Mouse (Mus musculus) mouse trophoblast stem cell (cell line): Measurements from ENCODE around the gene Mfap3.

Experiments used
- in situ Hi-C, 2 experiments: fragments of 300-500 bp; cut with MseI, MboI; formaldehyde crosslinking; loops; 2 replicates in 1 of 2; 3 replicates in 1 of 2; pipeline ENCODE4 v1.15.1; 2025

The Mfap3 gene

DNA sequence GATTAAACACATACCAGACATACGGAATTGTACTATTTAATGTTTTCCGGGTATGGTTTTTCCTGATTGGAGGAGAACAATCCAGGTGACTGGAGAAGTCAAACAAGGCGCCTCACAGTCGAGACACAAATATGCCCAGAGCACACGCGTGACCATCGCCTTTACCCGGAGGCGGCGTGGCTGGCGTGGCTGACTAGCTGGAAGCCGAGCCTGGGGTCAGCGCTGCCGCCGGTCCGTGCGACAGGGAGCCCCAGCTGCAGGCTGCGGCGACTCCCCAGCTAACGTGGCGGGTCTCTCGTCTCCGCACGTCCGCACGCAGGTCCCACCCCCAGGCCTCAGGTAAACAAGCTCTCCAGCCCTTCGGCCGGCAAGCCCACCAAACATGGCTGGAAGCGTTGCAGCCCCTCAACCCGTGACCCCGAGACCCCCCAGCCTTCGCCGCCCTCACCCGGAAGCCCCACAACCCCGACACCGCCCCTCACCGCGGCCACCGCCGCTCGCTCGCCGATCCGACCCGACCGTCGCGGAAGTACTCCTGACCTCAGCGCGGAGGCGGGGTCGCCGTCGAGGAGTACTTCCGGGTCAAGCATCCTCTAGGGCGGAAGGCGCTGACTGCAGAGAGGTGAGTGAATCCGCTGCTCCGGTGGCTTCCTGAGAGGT lies at the start of gene Mfap3, which contains the start of gene Fam114a2:
Gene Mfap3, plus strand, starts transcription at position 574 of the 660 bp plus-strand sequence.
Gene Fam114a2, minus strand, starts transcription at position 527 of the 660 bp plus-strand sequence.
- in situ Hi-C loops: no loop called here

DNA sequence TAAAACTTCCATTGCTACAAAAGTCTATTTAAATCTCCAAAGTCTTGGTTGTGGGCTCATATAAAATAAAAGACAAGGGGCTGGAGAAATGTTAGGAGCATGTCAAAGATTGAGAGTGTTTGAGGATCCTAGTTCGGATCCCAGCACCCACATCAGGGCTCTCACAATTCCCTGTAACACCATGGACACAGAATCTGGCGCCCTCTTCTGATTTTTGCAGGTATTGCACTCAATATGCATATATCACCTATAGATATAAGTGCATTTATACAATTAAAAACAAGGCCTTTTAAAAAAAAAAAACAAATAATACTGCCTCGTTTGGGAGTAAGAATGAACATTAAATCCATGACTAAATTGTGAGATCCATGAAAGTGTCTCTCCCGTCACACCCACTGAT lies 49.8 kb upstream of the Mfap3 start:
- in situ Hi-C loops: loop anchor here in 1 of 2 experiments (25.0 kb wide), 1 partner anchor 1331 kb away; no protein-coding TSS in a partner anchor

DNA sequence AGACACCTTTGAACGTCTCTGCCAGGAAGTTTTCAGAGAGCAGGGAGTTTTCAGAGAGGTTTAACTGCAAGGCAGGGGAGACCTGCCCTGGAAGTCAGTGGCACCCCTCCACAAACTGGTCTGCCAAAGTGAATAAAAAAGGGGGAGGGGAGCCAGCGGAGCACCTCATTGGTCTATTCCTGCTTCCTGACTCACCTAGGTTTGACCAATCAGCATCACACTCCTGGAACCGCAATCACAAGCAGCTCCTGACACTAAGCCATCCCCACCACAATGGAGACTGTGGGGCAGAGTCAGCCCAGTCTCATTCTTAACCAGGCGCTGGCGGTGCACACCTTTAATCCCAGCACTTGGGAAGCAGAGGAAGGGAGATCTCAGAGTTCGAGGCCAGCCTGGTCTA lies 48.4 kb upstream of the Mfap3 start:
- in situ Hi-C loops: loop anchor here in 1 of 2 experiments (25.0 kb wide), 1 partner anchor 1333 kb away; no protein-coding TSS in a partner anchor

DNA sequence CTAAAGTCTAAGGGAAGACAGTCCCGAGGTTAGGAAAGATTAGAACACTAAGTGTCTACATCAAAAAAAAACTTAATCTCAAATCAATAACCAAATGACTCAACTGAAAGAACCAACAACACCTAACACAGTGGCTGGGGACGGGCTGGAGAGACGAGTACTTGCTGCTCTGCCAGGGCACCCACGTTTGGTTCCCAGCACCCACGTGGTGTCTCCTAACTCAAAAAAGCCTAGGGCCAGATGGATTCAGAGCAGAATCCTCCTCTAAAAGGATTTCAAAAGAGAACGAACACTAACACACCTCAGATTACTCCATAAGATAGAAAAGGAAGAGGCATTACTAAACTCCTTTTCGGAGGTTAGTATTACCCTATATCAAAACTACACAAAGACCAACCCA lies 47.5 kb upstream of the Mfap3 start:
- in situ Hi-C loops: loop anchor here in 1 of 2 experiments (25.0 kb wide), 1 partner anchor 1334 kb away; no protein-coding TSS in a partner anchor

DNA sequence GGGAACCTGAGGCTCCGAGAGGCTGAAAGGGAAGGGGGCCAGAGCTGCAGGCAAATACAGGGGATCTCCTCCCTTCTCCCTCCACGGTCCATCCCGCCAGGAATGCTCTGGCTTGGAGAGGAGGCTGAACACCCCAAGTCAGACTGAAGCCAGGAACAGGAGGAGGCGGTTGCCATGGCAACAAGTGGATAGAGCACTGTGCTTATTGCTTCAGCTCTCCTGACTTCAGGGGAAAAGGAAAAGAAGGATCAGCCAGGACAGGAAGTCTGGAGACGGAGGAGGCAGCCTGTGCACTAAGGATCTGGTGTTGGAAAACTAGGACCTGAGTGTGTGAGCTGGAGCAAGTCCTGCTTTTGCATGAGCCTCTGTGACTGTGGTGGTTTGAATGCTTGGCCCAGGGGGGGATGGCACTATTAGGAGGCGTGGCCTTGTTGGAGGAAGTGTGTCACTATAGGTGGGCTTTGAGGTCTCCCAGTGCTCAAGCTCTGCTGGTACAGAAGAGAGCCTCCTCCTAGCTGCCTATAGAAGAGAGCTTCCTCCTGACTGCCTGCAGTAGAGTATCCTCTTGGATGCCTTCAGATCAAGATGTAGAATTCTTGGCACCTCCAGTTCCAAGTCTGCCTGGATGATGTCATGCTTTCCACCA lies 44.0 kb upstream of the Mfap3 start:
- in situ Hi-C loops: loop anchor here in 1 of 2 experiments (25.0 kb wide), 1 partner anchor 1337 kb away; no protein-coding TSS in a partner anchor

DNA sequence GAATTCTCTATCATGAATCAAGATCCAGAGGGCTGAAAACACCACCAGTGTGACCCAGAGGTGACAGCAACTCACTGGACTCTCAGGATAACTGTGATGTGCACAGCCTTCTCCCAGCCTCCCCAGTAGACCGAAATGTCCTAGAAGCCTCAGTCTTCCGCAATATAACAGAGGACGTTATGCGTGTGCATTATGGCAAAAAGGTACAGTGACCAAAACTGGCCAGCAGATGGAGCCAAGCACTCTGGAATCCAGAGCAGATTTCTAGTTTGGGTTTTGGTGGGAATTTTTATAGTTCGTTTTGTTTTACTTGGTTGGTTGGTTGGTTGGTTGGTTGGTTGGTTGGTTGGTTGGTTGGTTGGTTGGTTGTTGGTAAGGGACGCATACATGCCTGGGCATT lies 43.3 kb upstream of the Mfap3 start:
- in situ Hi-C loops: no loop called here

DNA sequence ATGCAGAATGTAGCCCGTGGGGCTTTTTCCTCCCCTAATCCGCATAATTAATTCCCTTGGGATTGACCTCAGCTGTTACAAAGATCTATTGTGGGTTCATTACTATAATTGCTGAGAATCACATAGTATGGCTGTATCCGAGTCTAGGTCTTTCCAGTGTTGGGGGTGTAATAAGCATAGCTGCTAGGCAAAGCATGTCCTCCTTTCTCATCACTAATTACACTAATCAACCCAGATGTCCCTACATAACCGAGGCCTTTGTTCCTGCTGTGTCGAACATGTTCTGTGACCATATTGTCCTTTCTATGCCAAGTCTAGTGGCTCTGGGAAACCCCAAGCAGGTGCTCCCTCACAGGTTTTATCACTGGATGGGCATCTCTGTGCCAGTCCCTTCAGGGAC lies 40.4 kb upstream of the Mfap3 start:
- in situ Hi-C loops: no loop called here

DNA sequence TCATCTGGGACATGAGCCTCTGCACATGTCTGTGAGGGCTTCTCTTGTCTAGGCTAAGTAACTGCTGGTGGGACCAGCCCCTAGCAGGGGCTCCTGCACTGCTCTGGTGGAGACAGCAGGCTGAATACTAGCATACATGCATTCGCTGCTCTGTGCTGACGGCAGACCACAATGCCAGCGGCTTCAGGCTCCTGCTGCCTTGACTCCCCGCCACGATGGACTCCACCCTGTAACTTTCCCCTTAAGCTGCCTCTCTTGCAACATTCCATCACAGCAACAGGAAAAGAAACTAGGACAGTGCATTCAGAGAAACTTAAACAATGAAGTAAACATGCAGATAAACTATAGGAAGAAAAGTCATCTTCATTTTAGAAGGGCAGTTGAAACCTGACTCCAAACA lies 30.0 kb upstream of the Mfap3 start:
- in situ Hi-C loops: no loop called here

DNA sequence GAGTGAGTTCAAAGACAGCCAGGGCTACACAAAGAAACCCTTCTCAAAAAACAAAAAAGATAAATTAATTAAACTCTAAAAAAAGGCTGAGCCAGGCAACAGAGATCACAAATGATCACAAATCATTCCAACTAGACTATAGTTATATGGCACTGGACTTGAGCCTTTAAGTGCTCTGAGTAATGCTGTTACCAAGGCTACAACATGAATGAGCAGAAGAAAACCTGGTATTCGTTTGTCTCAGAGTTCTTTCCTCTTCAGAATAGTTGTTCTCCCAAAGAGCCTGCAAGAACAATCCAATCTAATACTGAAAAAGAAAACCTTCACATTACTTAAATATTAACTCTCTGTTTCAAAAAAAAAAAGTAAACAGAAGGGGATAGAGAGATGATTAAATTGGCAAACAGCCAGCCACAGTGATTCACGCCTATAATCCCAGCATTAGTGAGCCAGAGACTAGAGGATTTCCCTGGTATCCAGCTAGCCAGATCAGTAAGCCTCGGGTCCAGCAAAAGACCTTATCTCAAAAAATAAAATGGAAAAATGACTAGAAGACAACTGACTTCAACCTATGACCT lies 21.9 kb upstream of the Mfap3 start:
- in situ Hi-C loops: no loop called here

DNA sequence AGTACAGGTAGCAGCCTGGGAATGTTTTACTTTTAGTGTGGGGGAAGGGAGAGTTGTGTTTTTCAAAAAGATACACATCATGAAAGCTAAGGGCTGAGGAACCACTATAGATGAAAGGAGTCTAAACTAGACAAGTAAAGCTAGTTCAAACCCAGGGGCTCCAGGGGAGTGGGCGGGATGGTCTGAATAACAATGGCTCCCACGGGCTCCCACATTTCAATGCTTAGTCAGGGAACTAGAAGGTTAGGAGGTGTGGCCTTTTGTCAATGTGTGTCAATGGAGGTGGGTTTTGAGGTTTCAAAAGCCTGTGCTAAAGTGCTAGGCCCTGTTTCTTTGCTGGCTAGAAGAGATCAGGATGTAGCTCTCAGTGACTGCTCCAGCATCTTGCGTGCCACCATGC lies 20.8 kb upstream of the Mfap3 start:
- in situ Hi-C loops: no loop called here

DNA sequence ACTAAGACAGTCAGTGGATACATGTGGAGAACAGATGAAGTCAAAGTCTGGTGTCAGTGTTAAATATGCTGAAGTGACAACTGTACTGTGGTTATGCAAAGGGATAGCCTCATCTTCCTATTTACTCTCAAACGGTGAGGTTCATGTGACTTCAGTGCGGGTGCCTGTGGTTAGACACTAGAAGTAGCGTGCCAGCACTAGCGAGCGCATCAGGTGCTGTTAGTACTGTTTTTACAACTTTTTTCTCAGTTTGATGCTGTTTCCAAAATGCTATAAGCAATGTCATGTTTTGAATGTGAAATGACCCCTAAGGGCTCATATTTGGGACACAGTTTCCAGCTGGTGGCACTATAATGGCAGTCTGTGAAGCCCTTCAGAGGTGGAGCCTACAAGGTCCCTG lies 20.2 kb upstream of the Mfap3 start:
- in situ Hi-C loops: no loop called here

DNA sequence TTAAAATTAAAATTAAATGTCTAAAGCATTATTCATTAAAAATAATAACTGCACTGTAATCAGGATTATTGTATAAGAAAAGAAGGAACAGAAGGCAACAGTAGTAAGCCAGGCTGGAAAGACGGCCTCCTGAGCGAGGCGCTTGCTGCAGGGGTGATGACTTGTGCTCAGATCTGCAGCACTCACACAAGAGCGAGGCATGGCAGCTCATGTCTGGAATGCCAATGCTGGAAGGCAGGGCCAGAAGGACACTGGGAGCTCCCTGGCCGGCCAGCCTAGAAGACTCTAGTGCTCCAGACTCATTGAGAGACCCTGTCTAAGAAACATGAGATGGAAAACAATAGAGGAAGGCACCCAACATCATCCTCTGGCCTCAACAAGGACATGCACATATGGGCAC lies 15.3 kb upstream of the Mfap3 start:
- in situ Hi-C loops: no loop called here

DNA sequence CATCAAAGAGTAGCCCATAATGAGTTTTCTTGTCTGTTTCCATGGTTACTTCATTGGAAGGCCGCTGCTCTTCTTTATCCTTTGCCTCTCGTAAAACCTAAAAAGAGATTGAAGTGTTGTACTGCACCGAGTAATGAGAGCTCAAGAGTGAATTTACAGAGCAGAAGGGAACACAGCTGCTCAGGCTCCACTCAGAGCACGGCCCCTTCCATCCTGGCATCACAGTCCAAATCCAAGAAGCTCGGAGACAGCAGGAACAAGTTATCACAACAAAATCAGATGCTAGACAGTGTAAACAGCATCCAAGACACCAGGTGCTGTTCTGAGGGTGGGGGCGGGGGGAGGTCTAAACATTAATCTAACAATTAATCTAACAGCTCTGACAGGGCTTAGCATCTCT lies 11.6 kb upstream of the Mfap3 start:
- in situ Hi-C loops: no loop called here

DNA sequence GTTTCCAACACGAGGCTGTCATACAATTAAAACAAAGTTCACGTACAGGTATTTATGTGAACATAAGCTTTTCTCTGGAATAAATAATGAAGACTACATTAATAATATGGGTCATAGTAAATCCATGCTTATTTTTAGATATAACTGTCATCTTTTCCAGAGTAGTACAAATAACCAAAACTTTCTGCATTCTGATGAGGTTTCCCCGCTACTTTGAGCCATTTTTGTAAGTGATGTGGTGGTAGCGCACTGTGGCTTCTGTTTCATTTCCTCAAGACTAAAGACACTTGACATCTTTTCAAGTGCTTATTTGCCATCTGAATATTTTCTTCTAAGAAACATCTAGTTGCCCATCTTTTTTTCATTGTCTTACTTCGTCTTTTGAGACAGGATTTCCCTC lies 3.2 kb upstream of the Mfap3 start:
- in situ Hi-C loops: no loop called here

DNA sequence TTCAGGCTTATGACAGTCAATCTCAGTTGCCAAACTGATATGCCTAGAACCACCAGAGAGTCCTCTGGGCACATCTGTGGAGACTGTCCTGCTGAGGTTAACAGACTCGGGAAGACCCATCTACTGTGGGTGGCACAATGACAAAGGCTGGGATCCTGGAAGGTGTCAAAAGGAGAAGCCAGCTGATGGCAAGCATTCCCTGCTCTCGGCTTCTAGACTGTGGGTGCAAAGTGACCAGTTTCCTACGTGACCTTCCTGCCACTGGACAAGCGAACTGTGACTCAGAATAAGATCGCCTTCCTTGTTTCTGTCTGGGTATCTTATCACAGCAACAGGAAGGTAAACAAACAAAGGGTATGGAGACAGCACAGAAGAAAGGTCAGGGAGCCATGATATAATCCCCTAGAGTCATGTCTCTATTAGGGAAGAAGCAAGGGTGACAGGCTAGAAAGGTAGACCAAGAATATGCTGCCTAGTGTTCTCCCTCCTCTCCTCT lies 1.5 kb upstream of the Mfap3 start:
- in situ Hi-C loops: no loop called here

DNA sequence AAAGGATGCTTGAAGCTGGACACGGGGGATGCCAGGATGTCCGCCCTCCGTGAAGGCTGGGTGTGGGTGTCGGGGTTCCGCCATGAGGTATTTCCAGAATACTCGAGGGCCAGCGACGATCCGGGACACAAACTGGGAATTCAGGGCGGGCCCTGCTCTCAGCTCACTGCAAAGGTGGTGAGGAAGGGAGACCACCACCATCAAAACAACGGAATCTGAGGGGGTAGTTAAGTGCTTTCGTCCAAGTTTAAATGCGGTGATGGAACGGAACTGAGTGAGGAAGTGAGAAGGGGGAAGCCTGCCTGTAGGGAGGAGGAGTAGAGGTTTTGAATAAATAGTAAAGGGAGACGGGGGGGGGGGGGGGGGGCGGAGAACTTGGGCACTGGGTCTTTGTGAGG lies 286 bp downstream of the Mfap3 start:
- in situ Hi-C loops: no loop called here

DNA sequence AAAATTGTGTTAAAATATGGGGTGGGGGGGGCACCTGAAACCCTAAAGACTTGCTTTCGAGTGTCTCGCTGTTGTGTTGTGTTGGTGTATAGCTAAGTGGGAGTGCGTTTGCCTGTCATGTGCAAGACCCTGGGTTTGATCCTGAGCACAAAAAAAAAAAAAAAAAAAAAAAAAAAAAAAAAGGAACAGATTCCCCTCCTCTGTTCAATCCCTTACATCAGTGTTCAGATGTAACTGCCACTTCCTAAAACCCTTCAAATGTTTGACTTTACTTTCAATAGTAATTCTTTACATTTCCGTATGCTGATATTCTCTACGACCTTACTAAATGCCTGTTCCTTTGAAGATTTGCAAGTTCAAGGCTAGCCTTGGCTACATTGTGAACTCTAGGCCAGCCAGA lies 840 bp downstream of the Mfap3 start:
- in situ Hi-C loops: no loop called here

DNA sequence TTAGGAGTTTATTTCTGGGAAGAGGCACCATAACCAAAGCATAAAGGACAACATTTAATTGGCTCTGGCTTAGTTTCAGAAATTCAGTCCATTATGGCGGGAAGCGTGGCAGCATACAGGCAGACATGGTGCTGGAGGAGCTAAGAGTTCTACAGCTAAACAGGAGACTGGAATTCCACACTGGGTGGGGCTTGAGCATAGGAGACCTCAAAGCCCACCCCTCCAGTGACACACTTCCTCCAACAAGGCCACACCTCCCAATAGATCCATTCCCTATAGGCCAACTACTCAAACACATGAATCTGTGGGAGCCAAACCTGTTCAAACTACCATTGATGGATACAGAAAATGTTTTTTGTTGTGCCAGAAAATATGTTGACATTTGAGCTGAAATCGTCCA lies 2.7 kb downstream of the Mfap3 start:
- in situ Hi-C loops: no loop called here

DNA sequence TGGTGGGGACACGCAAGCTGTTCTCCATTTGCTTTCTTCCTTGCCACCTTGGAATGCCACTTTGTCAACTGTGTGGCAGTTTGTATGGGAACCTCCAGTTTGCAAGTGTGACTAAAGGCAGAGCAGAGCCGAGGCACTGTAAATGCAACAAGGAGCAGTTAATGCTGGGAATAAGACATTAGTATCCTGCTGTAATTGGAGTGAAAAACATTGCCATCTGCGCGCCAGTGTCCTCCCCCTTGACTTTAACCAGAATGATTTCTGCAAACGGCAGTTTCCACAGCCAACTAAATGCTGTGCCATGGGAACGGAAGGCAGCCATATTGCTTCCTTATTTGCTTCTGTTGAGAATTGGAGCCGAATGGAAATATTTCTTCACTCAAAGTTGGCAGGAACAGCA lies 3.6 kb downstream of the Mfap3 start:
- in situ Hi-C loops: no loop called here

DNA sequence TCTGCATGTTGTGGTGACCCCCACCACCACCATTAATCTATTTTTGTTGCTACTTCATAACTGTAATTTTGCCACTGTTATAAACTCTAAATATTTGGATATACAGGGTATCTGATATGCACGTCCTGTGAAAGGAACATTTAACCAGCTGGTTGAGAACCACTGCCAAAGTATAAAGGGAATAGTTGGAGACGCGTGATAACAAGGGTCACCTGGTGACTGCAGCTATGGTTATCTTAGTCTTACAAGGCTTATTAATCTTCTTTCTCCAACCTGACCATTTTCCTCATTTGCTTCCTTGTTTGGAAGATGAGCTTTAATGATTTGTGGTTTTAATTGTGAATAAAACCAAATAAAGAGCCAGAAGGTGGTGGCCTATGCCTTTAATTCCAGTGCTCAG lies 5.0 kb downstream of the Mfap3 start:
- in situ Hi-C loops: no loop called here

DNA sequence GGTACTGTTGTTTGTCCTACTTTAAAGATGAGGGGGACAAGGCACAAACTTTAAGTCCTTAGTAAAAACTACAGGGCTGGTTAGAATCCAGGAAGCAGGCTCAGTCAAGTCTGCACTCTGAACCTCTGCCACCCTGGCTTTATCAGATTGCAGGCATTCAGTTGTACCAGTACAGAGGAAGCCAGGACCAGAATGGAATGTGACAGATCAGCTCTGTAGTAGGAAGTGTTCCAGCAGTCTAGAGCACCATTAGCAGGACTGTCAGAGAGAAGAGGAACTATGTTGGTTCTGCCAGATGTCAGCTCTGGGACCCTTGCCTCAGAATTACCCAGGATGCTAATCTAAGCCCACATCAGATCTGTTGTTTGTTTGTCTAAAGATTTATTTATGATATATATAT lies 6.1 kb downstream of the Mfap3 start:
- in situ Hi-C loops: no loop called here

DNA sequence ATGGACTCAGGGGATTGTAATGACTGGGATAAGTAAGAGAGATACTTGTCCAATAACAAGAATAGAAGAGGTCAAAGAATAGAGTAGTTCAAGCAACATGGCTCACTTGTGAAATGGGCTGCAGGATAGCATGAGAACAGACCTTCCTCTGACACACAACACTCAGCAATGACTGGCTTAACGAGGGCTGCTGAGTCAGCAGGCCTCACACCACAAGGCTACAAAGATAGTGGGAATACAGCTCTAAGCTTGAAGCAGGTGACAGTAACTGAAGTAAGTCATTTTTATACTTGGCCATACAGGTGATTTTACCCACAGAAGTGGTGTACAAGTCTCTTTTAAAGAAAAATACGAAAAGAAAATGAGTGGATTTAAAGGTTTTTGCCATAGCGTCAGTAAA lies 7.4 kb downstream of the Mfap3 start:
- in situ Hi-C loops: no loop called here

DNA sequence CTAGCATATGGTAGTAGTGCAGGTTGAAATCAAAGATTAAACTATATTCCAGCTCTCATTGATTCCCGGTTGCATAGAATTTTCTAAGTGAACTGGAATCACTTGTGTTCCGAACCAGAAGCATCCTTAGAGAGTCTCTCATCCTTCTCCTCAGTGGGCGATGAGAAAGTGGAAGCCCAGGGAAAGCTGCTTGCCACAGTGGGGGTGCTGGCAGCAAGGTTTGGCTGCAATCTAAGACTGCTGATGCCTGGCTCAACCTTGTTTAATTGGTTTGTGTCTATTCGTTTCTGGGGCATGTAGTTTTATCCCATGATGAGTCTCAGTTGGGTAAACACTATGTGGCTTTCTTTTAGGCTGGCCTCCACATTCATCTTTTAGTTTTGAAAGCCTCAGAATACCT lies 9.0 kb downstream of the Mfap3 start:
- in situ Hi-C loops: no loop called here
